Mouse (Mus musculus): Measurements from ENCODE around the gene Mageb3.
"Not testable (repeated sequence)": the region's sequence is repeated elsewhere in the genome, so short reads cannot be mapped to it uniquely, and the experiment has no call there.

The Mageb3 gene

DNA sequence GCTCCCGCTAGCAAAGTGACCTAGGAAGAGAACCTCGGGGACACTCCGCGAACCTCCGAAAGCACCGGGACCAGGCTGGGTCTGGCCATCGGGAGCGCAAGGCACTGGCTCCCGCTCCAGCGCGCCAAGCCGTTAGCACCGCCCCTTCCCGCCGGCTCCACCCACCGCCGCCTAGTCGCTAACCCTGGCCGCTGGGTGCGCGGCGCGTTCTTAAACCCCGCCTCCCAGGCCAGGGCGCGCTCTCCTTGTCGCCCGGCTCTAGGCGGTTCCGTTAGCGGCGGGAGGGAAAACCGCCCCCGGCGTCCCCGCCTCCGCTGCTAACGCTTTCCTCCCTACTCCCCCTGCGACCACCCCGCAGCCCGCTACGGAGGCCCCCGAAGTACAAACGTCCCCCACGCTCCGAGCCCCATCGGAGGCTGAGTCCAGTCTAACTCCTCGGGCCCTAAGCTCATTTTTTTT is at the start of gene Mageb3, which contains the start of gene Ctdspl2:
Gene Mageb3 (minus strand): TSS at position 328 of the 459 bp plus-strand sequence.
Gene Ctdspl2 (plus strand): TSS at position 237 of the 459 bp plus-strand sequence.
- DNase-seq, result peak; percentile 99

DNA sequence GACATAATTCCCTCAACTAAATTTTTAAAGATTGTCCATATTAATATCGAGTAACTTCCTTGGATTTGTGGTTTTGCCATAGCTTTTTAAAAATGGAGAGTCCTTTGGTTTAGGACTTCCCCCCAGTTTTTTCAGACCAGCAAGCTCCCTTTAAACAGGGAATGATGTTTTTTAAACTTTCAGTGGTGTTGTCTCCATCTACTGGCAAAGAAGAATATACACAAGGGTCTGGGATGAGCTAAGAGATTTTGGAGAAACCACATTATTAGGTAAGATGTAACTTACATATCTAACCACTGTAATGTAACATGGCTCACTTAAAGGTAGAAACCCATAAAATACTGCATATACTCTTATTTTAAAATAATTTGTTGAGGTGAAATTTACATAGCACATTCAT is 39.8 kb upstream of the Mageb3 start:
- no peak for DNase-seq

DNA sequence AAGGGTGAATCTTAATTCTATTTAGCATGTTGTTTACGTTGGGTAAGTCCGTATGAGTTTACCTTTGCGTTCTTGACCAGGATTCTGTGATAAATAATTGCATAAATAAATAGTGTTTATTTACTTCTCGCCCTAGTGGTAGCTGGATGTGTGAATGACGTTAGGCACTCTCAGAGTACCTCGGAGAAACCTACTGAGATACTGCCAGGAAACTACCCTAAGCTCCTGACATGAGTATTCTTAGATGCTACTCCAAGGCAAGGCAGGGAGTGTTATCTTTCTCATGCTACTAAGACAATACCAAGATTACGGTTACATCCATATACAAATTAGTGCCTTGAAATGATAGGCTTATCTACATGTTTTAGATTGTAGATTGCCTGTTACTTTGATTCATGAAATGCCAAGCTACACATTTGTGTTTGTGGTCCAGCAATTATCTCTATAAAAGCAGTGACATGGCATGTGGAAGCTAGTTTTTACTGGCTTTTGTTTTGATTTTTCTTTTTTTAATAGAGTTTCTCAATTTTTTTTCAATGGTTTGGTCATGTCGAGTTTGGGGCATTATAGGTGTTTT is 1.4 kb upstream of the Mageb3 start:
- DNase-seq, result no peak

DNA sequence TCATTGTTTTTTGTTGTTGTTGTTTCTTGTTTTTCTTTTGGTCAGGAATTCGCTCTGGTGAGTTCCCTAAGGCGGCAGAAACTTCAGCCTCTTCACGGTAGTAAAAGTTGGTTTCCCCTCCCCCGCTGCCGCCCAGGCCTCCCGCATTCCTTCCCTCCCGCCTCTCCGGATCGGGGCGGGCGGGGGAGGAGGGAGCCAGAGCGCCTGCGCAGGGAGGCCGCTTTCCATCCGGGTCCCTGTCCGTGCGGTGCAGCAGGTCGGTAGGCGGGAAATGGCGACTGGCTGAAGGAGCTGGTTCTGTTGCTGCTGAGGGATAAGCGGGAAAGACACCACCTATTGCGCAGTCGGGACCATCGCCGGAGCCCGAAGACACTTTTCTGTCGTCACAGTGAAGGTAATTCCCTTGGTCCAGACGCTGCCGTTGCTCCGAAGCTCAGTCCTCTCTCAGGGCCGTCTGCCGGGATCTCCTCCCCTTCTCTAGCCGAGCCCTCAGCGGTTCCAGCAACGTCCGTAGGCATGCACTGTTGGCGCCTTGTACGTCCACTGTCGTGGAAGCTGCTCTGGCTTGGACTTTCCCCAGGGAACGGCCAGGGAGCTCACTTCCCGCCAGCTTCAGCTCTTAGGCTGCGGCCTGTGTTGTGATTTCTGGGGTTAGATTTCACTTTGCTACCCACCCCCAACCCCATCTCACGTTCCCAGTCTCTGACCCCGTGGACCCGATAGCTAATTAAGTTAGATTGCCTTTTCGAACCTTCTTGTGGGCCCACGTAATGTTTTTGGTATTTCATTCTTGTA is 529 bp upstream of the Mageb3 start:
- DNase-seq, result peak; percentile 97

DNA sequence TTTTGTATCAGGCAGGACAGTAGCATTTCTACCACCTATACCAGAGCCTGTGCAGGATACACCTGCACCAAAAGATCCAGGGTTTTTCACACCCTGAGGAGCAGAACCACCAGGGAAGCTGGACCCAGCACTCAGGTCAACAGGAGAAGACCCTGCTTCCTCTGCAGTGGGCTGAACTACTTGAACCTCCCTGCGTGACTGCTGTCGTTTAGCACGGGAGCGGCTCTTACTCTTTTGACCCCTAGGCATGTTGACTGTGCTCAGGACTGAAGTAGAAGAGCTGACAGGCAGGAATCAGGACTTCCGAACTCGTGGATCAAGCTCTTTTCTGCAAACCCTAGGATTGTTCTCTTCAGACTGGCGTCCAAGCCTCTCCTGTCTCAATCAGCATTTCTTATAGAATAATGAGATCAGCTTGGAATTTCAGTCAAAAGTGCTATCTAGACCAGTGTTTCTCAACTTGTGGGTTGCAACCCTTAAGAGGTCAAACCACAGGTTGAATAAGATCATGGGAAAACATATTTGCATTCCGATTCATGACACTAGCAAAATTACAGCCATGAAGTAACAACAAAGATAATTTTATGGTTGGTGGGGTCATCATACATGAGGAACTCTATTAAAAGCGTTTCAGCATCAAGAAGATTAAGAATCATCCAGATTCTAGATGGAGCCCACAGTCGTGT is 778 bp downstream of the Mageb3 start:
- no peak for DNase-seq

DNA sequence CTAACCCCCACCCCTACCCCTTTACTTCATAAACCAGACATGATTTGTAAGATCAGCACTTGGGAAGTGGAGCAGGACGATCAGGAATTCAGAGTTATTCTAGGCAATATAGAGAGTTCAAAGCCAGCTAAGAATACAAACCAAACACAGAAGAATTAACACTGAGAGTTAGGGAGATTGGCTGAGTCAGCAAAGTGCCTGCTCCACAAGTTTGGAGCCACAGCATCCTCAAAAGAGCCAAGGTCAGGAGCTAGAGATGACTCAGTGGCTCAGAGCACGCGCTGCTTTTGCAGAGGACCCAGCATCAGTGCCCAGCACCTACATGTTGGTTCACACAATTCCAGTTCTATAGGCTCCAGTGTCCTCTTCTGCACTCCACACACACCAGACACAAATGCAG is 12.5 kb downstream of the Mageb3 start:
- no peak for DNase-seq

DNA sequence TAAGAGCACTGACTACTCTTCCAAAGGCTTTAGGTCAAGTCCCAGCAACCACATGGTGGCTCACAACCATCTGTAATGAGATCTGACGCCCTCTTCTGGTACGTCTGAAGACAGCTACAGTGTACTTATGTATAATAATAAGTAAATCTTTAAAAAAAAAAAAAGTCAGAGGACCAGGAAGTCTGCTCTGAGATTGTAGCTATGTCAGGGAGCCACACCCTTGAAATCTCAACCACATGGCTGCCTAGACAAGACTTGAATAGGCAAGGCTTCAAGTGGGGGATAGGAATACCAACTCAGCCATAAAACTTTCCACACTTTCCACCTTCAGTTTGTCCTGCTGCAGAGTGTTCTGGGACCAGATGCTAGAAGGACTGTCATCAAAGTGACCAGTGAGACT is 18.3 kb downstream of the Mageb3 start:
- not testable (repeated sequence) for DNase-seq

DNA sequence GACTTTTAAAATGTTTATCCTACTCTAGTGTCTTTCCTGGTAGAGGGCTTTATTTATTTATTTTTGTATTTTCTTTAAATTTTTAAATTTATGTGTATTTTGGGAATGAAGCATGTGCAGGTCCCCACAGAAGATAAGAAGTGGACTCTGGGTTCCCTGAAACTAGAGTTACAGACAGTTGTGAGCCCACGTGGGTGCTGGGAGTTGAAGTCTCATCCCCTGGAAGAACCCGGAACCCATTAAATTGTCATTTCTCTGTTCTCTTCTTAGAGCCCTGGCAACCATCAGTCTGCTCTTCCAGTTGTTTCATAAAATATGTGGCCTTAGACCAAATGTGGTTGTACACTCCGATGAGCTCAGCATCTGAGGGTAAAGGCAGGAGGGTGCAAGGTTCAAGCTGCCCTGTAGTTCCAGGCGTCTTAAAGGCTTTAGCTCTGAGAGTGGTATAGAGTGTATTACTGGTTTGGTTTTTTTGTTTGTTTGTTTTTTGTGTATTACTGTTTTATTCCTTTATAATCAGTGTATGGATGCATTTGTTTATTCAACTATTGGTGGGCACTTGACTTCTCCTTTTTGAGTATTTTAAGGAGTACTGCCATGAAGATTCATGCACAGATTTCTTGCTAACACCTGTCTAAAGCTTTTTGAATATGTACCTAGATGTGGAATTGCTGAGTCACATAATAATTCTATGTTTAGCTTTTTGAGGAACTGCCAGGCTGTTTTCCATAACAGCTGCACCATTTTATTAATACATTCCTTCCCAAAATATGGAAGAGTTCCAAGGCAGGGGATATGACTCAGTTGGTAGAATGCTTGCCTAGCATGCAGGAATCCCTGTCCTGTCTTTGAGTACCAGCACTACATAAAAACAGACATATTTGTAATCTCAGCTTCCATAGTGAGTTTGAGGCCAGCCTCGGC is 39.6 kb downstream of the Mageb3 start:
- DNase-seq, result peak; percentile 32

DNA sequence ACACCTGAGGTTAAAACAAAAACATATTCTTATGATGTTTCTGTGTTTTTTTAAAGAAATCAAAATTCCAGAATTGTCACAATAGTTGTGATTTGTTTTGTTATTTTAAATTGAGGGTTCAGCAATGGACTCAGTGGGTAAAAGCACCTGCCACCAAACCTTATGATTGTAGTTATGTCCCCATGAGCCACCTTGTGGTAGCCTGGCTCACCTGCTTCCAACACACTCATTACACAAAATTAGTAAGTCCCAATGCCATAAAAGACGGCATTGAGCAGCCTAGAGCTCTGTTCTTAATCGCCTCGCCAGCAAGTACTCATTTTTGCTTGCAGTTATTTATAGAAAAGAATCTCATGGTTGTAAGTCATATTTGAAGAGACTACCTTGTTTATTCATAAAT is 45.9 kb downstream of the Mageb3 start:
- no peak for DNase-seq

Data from lung, postnatal 10 days (tissue).